Mouse (Mus musculus) heart, postnatal 25 days (tissue): ENCODE results near the gene Lrfn5. TPM values are rescaled to one million over a fixed set of nuclear protein-coding genes. Genes with fewer than 3 reads are reported as not detected.

ENCODE experiments used
- DNase-seq: peaks from one replicate; pipeline ENCODE4 v3.0.0; 2022; ENCODE audit warnings: low spot score
- intact Hi-C: fragments of 180-260 bp; cut with DNase I; formaldehyde crosslinking; loops from one replicate; pipeline ENCODE4 v1.15.1; 2025
- total RNA-seq, 2 experiments: library from RNA; stranded (reverse); gene quantifications; 2 replicates each; pipeline ENCODE4 v1.2.3; 2021

Gene Lrfn5
- total RNA-seq, result not detected

GRCm38 (mm10) chr12:61522829-61523370 lies at the start of gene Lrfn5:
TSS of gene Lrfn5 (plus strand) at chr12:61523150.
- intact Hi-C loops, result no loop called here
- no peak for DNase-seq

GRCm38 (mm10) chr12:61521501-61522147 lies 1.3 kb upstream of the Lrfn5 start:
- no peak for DNase-seq
- intact Hi-C loops, result no loop called here

DNA sequence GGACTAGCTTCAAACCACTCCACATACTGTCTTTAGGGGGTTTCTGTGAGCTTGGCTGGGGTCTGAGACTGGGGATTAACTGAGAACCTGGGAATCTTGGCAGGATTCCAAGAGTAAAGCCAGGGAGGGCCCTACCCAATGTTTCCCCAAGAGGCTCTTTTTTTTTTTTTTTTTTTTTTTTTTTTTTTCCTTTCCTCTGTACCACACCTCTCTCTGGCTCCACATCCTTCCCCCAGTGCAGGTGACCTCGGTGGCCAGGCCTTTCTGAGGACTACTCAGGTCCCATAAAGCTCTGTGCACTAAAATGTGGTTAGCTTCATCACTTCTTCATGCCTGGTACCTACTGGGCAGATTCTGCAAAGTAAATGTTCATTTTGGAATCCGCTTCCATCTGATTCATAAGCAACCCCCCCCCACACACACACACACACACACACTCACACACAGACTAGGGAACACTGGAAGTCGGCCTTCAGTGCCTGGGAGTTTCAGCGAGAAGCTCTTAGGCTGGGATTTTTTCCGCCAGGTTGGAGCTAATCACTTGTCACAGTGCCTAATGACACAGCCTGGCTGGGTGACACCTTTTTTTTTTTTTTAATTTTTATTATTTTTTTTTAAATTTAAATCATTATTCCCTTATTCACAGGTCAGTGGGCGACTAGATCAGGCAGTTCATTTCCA lies 662 bp upstream of the Lrfn5 start:
- intact Hi-C loops, result no loop called here
- DNase-seq, result no peak

DNA sequence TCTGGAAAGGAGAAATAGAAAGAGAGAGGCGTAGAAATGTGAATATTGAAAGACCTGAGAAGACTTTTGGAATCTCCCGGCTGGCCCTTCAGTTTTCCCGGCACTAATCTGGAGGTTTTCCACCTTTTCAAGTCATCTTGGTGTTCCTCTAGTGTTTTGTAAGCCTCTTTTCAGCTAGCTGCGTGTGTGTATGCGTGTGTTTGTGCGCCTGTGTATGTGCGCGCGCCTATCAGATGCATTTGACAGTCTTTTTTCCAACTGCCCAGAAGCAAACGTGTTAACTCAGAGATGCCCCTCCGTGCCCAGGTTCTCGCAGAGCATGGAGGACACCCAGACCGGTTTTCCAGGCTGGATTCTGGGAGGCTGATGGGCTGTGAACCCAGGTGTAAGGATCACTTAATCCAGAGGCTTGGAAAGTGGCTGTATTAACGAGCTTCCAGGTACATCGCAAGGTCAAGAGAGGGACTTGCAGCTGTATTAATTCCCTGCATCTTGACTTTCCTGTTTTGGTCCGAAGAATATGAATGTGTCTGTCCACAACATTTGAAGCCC lies 757 bp downstream of the Lrfn5 start:
- intact Hi-C loops, result no loop called here
- no peak for DNase-seq

DNA sequence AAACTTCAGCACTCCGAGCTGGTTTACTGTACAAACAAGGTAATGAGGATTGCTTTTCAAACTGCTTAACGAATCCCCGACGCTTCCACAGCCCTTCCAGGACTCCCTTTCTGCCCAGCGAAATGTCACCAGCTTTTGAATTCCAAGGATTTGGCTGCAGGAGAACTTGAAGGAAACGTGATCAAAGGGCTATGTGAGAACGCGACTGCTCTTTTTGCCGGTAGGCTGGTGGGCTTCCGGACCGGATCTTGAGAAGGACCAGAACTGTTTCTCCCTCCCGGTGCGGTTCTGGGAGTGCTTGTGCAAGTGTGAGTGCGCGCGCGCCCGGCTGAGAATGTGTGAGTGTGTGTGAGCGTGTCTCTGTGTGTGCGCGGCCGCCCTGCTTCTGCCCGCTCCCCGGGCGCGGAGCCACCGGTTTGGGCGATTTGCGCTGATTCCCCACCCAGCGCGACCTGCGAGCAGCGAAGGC lies 1.3 kb downstream of the Lrfn5 start:
- intact Hi-C loops, result no loop called here
- DNase-seq, result no peak

DNA sequence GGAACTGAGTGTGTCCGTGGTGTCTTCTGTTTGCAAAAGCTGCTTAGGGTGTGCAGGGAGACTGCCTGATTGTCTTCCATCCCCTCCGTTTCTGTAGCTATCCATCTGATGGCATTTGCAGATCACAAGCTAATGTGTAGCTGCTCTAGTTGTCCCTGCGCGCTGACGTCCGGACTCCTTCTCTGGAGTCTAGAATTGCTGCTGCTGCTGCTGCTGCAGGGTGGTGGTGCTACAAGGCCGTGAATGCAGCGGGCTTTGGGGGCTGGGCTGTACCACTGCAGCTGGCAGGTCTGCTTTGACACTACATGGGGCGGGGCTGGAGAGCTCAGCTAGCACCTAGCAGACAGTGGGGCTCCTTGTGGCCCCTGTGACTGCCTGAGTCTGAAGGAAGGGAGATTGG lies 3.2 kb downstream of the Lrfn5 start:
- DNase-seq, result no peak
- intact Hi-C loops, result no loop called here

GRCm38 (mm10) chr12:61579949-61580348 lies 57.0 kb downstream of the Lrfn5 start:
- DNase-seq, result no peak
- intact Hi-C loops, result no loop called here

DNA sequence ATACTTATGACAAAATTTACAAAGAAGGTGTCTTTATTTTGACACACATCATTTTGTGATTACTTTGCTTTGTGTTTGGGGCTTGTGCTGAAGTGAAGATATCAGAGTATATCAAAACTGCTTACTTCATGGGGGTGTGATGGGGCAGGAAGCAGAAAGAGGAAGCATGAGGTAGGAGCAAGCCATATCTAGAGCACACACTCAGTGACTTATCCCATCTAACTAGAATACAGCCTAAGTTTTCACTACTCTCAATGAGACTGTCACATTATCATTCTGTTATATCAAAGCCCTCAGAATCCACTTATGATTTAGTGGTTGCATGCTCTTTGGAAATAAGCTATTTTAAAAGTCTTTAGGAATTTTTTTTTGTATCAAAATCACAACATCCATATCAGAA lies 77.4 kb downstream of the Lrfn5 start:
- intact Hi-C loops, result no loop called here
- no peak for DNase-seq

DNA sequence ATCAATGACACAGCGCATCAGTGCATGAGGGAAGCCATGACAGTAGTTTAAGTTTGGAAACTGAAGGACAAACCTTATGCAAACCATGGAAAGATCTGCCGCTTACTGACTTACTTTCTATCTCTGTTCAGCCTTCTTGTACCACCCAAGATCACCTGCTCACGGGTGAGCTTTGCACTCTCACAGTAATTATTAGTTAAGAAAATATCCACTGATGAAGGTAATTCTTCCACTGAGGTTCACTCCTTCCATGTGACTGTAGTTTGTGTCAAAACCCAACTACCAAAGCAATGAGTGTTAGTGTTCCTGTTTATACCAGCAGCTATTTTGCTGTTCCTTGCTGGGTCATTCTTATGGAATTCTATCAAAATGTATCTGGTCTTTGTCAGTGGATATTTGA lies 84.9 kb downstream of the Lrfn5 start:
- intact Hi-C loops, result no loop called here
- no peak for DNase-seq

GRCm38 (mm10) chr12:61610081-61610480 lies 87.1 kb downstream of the Lrfn5 start:
- no peak for DNase-seq
- intact Hi-C loops, result no loop called here

GRCm38 (mm10) chr12:61624532-61624931 lies 101.6 kb downstream of the Lrfn5 start:
- intact Hi-C loops, result no loop called here
- DNase-seq, result no peak

DNA sequence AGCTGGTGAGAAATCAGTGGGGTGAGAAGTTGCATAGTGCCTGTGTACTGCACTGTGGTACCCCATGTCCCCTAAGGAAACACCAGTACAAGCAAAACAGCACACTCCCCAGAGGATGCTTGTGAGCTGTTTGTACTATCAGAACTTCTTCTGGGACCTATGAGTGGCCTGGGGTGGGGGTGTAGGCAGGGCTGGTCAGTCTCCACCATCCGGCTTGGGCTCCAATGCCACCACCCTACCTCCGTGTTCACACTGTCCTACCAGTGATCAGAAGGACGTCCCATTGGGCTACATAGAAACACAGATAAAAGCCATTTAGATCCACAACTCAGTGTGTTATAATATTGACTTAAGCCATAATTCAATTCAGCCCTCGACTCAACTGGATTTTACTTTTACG lies 131.4 kb downstream of the Lrfn5 start:
- intact Hi-C loops, result no loop called here

DNA sequence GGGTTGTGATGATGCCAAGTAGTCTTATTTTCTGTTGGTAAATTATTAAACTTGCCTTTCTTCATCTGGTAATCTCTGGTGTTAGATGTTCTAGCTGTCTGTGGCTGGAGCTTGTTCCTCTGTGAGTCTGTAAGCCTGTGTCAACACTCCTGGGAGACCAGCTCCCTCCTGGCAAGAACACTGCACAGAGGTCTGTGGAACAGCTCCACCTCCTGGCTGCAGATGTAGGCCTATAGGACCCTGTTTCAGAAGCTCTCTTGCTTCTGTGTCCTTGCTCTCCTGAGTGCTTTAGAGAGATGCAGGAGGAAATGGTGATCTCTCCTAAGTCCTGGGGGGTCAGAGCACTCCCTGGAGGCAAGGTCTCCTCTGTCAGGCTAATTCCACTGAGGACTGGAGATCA lies 200.2 kb downstream of the Lrfn5 start:
- DNase-seq, result no peak
- intact Hi-C loops, result no loop called here

More for the DNA sequence above, 131.4 kb downstream of the Lrfn5 start:
- DNase-seq, result no peak

DNA sequence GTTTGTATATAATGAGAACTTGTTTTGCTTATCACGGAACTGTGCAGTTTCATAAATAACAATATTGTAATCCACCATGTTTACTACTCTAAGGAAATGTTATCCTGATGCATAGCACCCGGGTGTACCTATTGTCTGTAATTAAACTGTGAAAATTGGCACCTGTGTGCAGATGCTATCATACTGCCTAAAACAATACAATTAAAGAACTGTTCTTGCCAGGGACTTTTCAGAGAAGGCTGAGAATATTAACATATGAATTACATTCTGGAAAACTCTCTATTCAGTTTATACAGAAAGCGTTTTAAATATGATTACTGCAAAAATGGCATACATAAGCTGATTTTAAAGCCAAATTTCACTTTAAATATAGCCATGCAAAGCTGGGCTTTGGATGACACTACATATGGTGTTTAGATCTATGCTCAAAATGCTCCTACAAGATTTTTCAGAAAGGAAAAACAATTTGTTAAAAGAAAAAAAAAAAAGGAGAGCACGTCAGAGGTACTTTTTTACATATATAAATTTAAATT lies 284.2 kb downstream of the Lrfn5 start:
- DNase-seq, result no peak
- intact Hi-C loops, result no loop called here

GRCm38 (mm10) chr12:61823601-61824000 lies 300.7 kb downstream of the Lrfn5 start:
- intact Hi-C loops, result no loop called here
- no peak for DNase-seq

- no peak for DNase-seq
- intact Hi-C loops, result no loop called here
These were observed 303.4 kb downstream of the Lrfn5 start for GRCm38 (mm10) chr12:61826311-61826710.

DNA sequence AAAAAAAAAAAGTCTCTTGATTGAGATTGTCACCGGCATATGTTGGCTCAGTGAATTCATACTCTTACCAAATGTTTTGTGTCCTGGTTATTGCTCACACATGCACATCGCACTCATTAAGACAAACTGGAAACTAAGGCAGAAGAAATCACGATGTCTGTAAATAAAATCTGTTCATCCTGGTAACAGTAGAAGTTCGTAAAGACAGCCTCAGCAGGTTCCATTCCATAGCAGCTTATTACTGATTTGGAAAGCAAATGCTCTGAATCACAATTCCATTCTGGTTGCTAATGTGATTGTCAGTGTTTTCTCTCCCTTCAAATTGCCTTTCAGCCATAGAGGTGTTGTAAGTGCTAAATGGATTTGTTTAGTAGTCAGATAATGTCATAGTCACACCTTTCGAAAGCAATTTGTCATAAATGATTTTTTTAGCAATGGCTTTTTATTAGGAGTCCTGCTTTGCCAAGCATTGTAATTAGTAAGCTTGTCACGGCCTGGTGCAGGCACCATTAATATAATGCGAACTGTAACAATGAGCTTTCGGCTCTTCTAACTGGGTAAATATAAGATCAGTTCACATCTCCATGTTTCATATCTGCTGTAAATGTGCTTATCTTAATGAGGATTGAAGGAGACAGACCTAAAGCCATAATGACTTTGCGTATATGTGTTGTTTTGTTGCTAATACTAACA lies 319.8 kb downstream of the Lrfn5 start:
- intact Hi-C loops, result no loop called here
- no peak for DNase-seq

DNA sequence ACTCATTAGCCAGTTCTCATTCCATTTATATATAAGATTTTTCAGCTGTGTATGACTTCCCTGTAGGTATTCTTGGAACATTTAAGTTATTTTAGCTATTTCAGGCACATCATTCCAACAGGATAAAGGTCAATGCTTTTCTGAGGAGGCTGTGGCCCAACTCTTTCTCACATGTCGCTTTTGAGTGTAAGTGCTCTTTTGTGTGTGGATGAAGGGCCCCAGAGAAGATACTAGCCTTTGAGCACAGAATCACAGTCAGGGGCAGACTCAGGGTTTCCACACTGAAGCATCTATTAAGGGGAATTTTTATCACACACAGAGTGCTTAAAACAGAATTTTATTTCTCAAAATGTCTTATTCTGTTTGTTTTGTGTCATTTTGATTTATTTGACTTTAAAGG lies 331.2 kb downstream of the Lrfn5 start:
- no peak for DNase-seq
- intact Hi-C loops, result no loop called here
